Mouse (Mus musculus): ENCODE measurements around the gene 4930432K21Rik.

The 4930432K21Rik gene

DNA sequence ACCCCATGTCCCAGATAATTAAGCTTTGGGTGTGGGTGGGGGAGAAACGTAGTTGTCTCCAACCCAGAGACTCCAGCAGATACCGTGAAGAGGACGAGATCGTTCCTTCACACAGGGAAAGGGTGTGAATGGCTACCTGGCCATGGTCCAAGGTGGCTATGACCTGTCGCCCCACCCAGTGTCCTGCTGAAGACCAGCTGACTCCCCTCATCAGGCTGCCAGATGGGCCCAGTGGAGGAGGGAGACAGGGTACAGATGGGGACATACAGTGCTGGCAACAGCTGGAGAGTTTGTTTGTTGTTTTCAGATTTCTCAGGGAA is 666 bp downstream of the 4930432K21Rik start:
- no peak for DNase-seq (ENCODE audit: low read depth)

DNA sequence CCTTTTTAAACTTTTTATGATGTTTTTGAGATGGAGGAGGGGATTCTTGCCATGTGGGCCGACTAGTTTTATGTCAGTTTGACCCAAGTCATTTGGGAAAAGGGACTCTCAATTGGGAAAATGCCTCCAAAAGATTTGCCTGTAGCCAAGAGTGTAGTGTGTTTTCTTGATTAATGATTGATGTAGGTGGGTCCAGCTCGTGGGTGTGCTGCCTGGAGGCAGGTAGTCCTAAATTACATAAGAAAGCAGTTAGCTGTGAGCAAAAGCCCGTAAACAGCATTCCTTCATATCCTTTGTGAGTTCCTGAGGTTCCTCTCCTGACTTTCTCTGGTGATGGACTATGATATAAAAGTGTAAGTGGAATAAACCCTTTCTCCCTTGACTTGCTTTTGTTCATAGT is 1.4 kb downstream of the 4930432K21Rik start:
- no peak for DNase-seq (ENCODE audit: low read depth)

DNA sequence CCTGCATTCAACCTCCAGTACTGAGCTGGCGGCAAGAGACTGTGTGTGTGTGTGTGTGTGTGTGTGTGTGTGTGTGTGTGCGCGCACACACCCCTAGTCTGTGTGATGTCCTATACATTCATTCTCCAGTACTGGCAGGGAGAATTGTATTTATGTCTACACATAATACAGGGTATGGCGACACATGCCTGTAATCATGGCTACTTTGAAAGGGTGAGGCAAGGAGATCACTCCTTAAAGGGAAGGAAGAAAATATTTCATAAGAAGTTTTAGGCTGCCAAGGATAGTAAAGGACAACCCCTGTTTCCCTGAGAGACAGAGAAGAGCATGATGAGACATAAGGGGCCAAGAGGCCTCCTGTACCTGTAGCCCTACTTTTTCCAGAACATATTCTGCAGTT is 9.8 kb downstream of the 4930432K21Rik start:
- no peak for DNase-seq (ENCODE audit: low read depth)

DNA sequence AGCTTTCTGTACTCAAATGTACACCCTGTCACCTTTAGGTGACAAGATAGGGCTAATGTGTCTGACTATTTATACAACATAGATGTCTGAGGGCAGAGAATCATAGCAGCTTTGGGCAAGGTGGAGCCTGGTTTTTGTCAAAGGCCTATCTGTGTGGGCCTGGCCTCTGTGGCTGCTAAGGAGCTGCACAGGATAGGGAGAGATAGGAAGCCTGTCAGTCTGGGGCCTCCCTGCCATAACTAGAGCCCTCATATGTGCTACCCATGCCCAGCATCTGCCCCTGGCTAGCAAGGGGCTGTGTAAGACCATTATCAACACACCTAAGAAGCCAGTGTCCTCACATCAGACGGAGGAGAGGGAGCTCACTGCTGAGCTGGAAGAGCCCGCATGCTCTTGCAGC is 19.9 kb downstream of the 4930432K21Rik start:
- DNase-seq (ENCODE audit: low read depth): no peak

DNA sequence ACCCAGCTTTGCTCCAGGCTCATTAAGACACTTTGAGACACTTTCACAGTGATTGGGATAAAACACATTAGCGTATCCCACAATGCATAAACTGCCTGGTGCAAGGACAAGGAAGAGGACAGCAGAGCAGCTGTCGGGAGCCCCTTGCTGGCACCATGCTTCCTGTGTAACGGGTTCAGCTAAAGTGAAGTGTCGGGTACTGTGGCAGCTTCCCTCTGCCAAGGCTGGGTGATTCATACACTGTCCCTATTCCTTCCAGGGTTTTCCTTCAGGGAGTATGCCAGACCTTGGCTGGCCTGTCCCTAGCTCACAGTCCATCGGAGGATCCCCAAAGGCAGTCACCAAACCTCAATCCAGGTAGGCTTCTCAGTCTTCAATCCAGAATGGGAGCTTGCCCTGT is 22.3 kb downstream of the 4930432K21Rik start:
- DNase-seq (ENCODE audit: low read depth): no peak

DNA sequence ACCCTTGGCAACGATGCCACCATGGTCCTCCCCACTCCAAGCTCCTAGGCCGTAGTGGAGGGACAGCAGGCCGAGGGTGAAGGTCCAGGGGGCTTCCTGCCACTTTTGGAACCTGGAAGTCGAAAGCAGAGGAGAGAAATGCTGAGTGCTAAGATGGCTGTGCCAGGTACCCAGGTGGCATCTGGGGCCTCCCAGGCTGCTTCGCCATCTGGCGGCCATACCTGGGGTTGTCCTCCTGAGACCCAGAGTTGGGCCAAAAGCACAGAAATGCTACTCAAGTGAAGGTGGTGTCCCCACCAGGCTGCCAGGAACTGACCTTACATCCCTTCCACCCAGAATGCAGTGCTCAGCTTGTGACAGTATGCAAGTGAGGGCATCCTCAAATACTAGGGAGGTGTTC is 26.0 kb downstream of the 4930432K21Rik start:
- DNase-seq (ENCODE audit: low read depth): no peak

DNA sequence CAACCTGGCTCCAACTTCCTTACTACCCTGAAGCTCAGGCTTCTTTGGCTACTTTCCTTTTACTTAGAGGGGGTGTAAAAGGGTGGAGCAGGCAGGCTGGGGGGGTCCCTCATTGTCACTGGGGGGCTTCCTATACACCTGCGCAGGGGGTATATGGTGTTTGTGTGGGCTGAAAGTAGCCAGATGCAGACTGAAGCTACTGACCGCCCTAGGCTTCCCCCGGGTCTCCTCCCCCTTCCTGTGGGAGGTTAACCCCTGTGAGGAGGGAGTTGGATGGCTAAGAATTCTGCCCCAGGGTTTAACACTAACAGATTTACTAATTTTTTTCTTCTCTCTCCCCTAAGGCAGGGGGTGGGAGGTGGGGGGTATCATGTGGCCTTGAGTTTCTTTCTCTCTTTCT is 28.7 kb downstream of the 4930432K21Rik start:
- no peak for DNase-seq (ENCODE audit: low read depth)

DNA sequence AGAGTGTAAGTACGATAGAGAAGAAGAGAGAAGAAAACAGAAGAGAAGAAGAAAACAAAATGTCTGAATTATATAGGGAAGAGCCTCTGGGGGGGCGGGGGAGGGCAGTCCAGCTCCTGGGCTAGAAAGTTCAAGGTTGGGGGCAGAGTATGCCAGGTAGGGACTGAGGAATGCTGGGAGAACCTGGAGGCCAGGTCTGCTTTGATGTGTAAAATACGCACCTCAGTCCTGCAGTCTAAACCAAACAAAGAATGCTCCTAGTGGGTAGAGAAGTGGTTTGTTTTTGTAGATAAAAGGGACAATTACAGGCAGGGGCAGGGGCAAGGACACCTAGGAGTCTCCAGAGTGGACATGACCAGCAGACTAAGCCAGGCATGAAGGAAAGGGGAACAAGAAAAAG is 29.6 kb downstream of the 4930432K21Rik start:
- DNase-seq (ENCODE audit: low read depth): no peak

DNA sequence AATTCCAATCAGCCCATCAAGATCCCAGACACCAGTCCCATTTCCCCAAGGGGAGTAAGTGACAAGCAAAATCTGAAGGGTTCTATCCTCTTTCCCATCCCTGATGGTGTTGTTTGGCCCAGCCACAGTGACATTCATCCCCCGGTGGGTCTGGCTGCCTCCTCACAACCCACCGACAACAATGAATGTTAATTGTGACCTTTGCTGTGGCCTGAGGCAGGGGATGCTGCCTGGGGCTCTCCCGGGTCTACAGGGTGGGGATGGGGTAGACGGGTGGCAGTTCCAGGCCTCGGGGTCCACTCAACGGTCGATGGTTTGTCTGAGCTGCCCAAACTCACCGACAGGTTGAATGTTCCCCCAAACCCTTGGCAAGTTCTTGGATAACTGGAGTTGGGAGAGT is 30.8 kb downstream of the 4930432K21Rik start:
- DNase-seq (ENCODE audit: low read depth): no peak

DNA sequence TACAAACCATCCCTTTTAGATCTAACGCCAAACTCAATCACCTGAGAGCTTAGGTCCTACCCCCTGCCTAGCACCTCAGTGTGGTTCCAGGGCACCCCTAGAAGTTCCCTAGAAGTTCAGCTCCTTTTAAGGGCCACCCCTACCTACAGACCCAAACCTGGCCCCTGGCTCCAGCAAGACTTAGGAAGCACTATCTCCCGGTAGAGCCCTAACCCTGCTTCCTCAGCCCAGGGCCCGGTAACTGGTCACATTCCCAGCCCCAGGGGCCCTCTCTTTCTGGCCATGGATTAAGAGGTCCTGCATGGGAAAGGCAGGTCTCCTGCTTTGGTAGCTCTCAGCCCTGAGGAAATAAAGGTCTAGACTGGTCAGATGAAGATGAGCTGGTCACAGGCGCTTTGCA is 32.1 kb downstream of the 4930432K21Rik start:
- DNase-seq (ENCODE audit: low read depth): no peak

DNA sequence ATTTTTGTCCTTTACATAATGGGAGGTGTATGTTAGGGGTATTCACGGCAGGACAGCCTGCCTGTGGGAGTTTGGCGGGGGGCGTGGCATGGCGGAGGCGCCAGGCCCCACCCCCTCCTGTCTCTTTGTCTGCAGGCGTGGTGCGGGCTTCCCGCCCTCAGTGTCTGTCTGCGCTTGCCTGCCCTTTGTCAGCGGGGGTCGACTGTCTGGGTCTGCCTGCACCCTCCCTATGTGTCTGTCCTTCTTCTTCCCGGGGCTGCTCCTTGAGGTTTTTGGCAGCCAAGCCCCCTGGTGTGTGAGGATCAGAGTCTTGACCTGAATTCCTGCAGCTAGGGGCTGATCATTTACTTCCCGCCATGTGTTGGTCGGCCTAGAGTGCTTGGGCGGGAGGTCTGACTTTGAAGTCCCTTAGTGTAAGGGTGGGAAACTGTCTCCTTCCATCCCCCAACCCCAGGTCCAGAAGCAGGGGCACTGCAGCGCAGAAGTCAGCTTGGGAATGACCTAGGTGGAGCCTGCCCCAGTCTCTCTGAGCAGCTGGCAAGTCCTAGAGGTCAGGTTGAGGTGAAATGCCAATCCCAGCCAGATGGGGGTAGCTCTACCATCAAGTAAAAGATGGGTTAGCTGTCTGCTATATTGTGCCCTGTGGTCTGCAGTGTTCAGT is 32.8 kb downstream of the 4930432K21Rik start:
- DNase-seq (ENCODE audit: low read depth): no peak

DNA sequence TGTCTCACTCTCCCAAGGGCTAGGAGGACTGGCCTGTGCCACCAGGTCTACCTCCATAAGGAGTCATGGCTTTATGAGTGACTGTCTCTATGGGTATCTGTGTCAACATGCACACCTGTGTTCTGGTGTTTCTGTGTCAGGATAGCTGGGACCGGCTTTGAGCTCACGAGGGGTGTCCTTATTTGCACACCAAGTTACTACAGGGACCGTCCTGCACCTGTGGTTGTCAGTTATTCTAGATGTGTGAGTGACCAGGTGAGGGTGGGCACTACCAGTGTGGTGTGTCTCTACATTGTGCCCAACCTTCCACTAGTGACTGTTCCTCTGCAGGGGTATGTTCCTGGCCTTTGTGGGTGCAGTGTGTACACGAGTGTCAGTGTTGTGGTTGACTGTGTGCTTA is 35.0 kb downstream of the 4930432K21Rik start:
- DNase-seq (ENCODE audit: low read depth): no peak

DNA sequence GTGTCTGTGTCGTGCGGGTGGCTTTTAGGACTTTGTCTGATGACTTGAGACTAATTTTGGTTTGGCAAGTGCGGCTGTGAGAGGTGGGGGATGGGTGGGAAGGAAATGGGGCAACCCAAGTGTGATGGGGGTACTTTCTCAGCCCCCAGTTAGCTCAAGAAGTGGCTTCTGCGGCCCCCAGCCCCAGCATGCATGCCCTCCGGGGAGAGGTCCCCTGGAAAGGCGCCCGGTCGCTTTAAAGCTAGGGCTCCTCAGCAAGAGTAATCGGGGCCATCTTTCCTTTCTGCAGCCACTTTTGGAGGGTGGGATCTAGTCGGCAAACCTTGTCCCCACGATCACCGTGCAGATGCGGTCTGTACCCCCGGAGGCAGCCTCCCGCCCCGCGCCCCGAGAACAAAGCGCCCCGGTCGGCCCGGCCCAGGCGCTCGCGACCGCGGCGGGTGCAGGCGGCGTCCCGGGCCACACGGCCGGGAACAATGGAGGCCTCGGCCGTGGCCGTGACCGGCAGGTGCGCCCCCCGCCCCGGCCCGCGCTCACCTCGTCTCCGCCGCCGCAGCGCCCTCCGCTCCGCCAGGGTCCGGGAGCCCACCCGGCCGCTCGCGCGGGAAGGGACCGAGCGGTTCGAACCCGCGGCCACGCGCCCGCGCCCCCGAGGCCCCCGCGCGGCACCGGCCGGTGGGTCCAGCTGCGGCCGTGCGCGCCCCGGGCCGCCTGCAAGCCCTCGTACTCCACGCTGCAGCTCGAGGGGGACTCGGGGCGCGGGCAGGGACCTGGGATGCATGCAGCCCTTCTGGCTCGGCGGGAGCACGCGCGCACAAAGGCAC is 35.6 kb downstream of the 4930432K21Rik start:
- DNase-seq (ENCODE audit: low read depth): no peak

DNA sequence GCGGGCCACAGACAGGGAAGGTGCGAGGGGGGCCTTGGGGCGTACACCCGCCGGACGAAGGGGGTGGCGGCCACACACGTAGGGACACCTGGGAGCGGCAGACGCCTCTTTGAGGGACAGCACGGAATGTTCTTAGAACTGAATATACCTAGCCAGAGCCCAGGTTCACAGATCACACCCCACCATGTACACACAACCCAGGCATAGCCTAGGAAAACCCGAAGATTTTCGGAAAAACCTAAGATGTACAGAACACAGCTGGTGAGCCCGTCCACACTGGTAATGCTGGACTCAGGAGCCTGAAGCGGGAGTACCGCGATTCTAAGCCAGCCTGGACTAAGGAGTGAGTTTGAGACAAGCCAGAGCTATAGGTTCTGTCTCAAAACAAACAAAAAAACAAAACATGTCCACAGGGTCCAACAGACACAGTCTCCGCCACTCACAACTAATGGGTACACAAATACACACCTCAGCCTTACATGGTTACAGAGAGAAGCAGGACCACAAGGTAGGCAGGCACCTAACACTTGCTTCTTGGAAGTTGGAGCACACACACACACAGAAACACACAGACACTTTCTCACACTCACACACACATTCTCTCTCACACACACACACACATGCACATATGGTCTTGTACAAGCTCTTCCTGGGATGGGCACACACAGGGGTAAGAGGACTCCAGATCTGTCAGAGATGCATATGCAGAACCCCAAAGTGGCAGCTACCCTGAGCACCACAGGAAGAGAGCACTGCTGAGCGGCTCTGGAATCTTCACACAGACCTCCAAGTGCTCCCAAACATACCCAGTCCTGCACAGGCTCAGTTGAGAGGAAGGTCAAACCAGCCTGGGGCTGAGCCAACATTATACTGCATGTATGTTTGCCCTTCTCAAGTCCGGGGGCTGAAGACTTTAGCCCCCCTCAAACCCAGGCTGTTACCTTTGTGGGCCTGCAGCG is 36.5 kb downstream of the 4930432K21Rik start:
- no peak for DNase-seq (ENCODE audit: low read depth)

DNA sequence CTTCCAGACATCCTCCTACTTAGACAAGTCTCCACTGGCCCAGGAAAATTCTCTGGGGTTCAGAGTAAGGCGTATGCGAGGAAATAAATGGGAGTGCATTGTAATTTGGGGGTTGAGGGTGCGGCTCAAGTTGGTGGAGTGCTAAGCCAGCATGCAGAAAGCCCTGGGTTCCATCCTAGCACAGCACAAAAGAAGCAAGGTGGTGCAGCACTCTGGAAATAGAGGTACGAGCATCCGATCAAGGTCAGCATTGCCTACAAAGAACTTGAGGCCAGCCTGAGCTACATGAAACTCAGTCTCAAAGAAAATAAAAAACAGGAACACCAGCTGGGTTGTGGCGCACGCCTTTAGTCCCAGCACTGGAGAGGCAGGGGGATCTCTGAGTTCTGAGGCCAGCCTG is 37.3 kb downstream of the 4930432K21Rik start, which contains the start of gene Nanos3:
Nanos3 (minus strand) TSS at position 101 of the 400 bp plus-strand sequence.
- no peak for DNase-seq (ENCODE audit: low read depth)

DNA sequence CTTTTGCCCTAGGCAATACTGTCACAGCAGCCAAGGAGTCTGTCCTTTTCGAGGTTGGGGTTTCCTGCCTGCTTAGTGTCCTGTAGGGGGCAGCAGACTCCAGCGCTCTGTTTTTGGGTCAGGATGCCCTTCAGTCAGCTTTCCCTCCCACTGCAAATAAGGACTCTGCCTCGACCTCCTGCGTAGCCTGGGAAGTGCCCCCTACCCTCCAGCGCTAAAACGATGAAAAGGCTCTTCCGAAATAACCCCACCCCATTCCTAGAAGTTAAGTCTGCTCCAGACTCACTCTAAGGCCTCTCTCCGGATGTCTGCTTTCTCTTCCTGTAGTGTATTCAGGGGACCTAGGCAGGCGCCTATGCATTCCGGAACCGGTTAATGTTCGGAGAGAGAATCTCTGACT is 38.7 kb downstream of the 4930432K21Rik start:
- no peak for DNase-seq (ENCODE audit: low read depth)

DNA sequence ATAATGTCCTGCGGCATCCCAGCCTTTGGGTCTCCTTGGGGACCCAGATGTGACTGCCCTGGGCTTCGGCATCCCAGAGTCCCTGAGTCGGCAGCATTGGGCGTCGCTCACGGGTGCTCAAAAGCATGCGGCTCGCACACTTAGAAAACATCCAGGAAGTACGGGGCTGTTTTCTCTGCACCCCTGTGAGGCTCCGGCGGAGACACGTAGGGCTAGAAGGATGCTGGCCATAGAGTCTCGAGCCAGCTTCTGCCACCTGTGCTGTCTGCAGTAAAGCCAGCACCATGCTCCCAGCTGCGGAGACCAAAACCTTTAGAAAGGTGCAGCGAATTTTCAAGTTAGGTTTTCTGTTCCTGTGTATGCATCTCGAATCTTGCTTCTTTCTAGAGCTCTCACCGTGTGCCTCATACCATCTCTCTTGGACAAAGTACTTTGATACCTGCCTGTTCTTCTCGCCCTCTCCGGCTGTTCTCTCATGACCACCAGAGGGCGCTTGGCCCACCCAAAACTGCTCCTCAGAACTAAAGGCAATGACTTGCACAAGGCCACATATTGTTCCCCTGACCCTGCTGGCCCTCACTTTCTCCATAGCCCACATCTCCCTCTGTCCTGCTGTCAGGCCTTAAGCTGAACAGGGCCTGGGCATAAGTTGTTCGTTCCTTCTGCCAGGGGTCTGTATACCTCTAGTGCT is 39.4 kb downstream of the 4930432K21Rik start:
- peak; percentile 83 for DNase-seq (ENCODE audit: low read depth)

DNA sequence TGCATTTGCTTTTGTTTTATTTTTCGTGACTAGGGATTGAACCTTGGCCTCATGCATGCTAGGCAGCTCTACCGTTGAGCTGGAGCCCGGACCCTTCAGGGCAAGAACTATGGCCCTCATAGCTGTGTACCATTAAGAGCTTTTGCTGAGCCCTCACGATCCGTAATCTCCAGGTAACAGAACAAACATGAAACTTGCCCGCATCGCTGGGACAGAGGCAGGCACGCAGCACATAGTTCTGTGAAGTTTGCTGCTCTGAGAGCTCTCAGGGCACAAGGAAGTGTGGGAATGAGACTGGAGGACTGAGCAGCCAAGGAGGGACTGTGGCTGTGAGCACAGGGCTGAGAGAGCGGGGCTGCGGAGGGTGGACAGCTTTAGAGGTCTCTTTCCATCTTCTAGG is 40.8 kb downstream of the 4930432K21Rik start:
- DNase-seq (ENCODE audit: low read depth): no peak

DNA sequence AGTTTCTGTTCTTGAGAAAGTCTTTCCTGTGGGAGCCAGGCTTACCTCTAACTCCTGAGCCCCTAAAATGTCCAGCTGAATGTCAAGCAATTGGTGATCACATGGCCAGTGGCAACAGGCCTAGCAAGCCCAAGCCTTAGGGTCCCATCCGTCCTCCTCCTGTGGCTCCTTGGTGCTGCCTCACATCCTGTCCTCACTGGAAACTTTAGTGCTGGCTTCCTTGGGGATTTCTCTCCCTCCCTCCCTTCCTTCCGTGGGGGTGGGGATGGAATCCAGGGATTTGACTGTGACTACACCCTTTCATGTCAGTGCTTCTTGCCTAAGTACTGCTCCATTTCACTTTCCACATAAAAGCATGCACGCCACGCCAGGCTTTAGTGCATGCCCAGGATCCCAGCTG is 41.8 kb downstream of the 4930432K21Rik start:
- no peak for DNase-seq (ENCODE audit: low read depth)

DNA sequence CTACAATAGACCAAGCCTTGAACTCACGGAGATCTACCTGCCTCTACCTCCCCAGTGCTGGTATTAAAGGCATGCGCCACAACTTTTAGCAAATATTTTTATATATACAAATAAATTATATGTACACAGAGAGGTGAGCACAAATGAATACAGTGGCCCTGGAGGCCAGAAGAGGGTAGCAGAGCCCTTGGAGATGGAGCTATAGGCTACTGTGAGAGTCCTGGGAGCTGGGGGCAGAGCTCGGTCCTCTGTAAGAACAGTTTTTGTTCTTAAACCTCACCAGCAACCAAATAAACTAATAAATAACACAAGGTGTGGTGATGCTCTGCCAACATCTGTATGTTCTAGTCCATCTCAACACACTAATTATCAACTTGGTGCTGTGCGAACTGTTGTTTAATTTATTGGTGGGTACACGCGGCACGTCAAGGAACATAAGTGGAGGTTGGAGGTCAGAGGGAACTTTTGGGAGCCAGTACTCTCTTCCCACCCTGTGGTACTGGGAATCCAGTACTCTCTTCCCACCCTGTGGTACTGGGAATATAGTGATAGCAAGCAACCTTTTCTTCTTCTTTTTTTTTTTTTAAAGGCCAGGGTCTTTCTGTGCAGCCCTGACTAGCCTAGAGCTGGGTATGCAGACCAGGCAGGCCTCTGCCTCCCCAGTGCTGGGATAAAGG is 42.5 kb downstream of the 4930432K21Rik start:
- no peak for DNase-seq (ENCODE audit: low read depth)

DNA sequence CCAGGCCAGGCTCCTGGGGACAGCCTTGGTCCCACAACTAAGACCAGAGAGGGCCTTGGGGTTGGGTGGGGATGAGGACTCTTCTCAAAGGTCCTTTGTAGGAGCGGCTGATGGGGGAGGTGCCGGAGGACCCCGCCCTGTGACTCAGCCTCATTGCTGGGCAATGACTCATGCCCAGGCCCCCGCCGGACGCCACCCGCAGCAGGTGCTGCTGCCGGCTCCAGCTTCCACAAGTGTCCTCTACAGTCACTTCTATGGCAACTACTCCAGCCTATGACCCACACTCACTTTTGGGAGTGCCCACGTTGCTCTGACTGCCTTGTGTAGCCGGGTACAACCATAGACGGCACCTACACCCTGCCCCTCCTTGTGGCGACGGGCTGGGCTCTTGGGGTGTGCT is 44.2 kb downstream of the 4930432K21Rik start:
- DNase-seq (ENCODE audit: low read depth): no peak
